Mouse (Mus musculus) heart, postnatal 0 days (tissue): Measurements from ENCODE around the gene Gnat3. TPM values are rescaled to one million over a fixed set of nuclear protein-coding genes. Genes with fewer than 3 reads are reported as not detected.

Source experiments
- ATAC-seq: fragments of 200-750 bp; cut with Nextera tagmentation; 2 replicates; pipeline ENCODE4 v1.8.0; 2017; ENCODE audit warnings: low read depth, moderate number of reproducible peaks, moderate library complexity; ENCODE audit not compliant: insufficient read depth
- DNase-seq: peaks from one replicate; pipeline ENCODE4 v3.0.0-alpha.2; 2016; ENCODE audit warnings: low spot score
- H3K27ac ChIP-seq: fragments of 300-500 bp; sonication (generic); 2 replicates; pipeline ENCODE4 v1.5.1; 2014; ENCODE audit warnings: low read depth, mild to moderate bottlenecking
- H3K27me3 ChIP-seq: fragments of 300-500 bp; sonication (generic); 2 replicates; pipeline ENCODE4 v1.6.1; 2014; ENCODE audit warnings: low read length, mixed read lengths; ENCODE audit not compliant: control insufficient read depth, insufficient read depth
- H3K36me3 ChIP-seq: fragments of 300-500 bp; sonication (generic); replicated peaks from 2 replicates; pipeline ENCODE4 v1.6.1; 2014; ENCODE audit warnings: low read length, mixed read lengths; ENCODE audit not compliant: control insufficient read depth, insufficient read depth
- H3K4me1 ChIP-seq: fragments of 300-500 bp; sonication (generic); 2 replicates; pipeline ENCODE4 v1.6.1; 2014; ENCODE audit warnings: antibody characterized with exemption; ENCODE audit not compliant: control insufficient read depth, insufficient read depth
- H3K4me2 ChIP-seq: fragments of 300-500 bp; sonication (generic); 2 replicates; pipeline ENCODE4 v1.6.1; 2014; ENCODE audit warnings: low read depth, mild to moderate bottlenecking, low read length, moderate library complexity
- H3K4me3 ChIP-seq: fragments of 300-500 bp; sonication (generic); 2 replicates; pipeline ENCODE4 v1.5.1; 2014; ENCODE audit warnings: low read depth, low read length
- H3K9ac ChIP-seq: fragments of 300-500 bp; sonication (generic); replicated peaks from 2 replicates; pipeline ENCODE4 v1.6.1; 2014; ENCODE audit warnings: low read depth, low read length, mixed read lengths
- H3K9me3 ChIP-seq: fragments of 300-500 bp; sonication (generic); replicated peaks from 2 replicates; pipeline ENCODE4 v1.6.1; 2016; ENCODE audit warnings: low read length; ENCODE audit not compliant: control insufficient read depth
- CTCF ChIP-seq: IDR thresholded peaks from 2 replicates; pipeline ENCODE4 v1.5.1; 2016; ENCODE audit warnings: antibody characterized with exemption, control low read depth, low read depth
- EP300 ChIP-seq: IDR thresholded peaks from 2 replicates; pipeline ENCODE4 v1.6.1; 2016; ENCODE audit warnings: antibody characterized with exemption, low read depth
- WGBS: fragments of 180-500 bp; shearing (Covaris S2); extraction: QIAGEN DNeasy Blood & Tissue Kit; methylation state at CpG from one replicate; pipeline ENCODE4 v1.1.7; 2014; 5-methylcytosine and 5-hydroxymethylcytosine counted together
- polyA plus RNA-seq: library from polyadenylated mRNA; unstranded; fragments of >200 nt; fragmentation: Nextera tagmentation; extraction: Ambion mirVana; gene quantifications from 2 replicates; pipeline ENCODE4 v1.2.1, GENCODE M21; 2015
- total RNA-seq: library from RNA; depleted of rRNA; stranded (reverse); fragments of >200 nt; gene quantifications from 2 replicates; pipeline ENCODE4 v1.2.3, GENCODE M21; 2014; ENCODE audit warnings: low replicate concordance

Gene Gnat3
- total and polyA plus RNA-seq, 2 experiments from 2014 or later, result 0.11 TPM; not detected in 1

- 74% methylated on average over 6 of the region's 6 CpGs for WGBS
- ATAC-seq (no peak), DNase-seq (no peak)
- Histone ChIP-seq H3K4me3 (no peak overlapping the region), H3K4me2 (no peak overlapping the region), H3K27ac (no peak overlapping the region), H3K4me1 (no peaks in the 10 kb centered on the region), H3K36me3 (no peaks in the 10 kb centered on the region), H3K9me3 (no peaks in the 10 kb centered on the region), H3K27me3 (no peaks in the 10 kb centered on the region), H3K9ac (no peak overlapping the region)
- TF ChIP-seq EP300, result no peak
- no peak for TF ChIP-seq CTCF
Observed at GRCm38 (mm10) chr5:18000185-18000584, 37.8 kb downstream of the Gnat3 start.

- Histone ChIP-seq H3K4me3 (no peak overlapping the region), H3K4me2 (no peak overlapping the region), H3K36me3 (no peaks in the 10 kb centered on the region), H3K27ac (no peak overlapping the region), H3K4me1 (peaks cover 7% of the 10 kb centered on the region), H3K27me3 (no peaks in the 10 kb centered on the region), H3K9me3 (no peaks in the 10 kb centered on the region), H3K9ac (no peak overlapping the region)
- ATAC-seq, result no peak
- TF ChIP-seq EP300 (no peak), CTCF (peak; percentile 52)
- peak; percentile 46 for DNase-seq
- 27% methylated on average over 4 of the region's 4 CpGs for WGBS
Observed at GRCm38 (mm10) chr5:18001646-18002045, 39.3 kb downstream of the Gnat3 start.

GRCm38 (mm10) chr5:18003675-18004074, 41.3 kb downstream of the Gnat3 start:
- peaks cover 7% of the 10 kb centered on the region for H3K4me1 ChIP-seq
- no peak overlapping the region for H3K4me2 ChIP-seq
- no peak overlapping the region for H3K27ac ChIP-seq
- ATAC-seq, result no peak
- TF ChIP-seq CTCF, result no peak
- no peak for TF ChIP-seq EP300
- no peak overlapping the region for H3K4me3 ChIP-seq
- H3K9me3 ChIP-seq, result no peaks in the 10 kb centered on the region
- H3K36me3 ChIP-seq, result no peaks in the 10 kb centered on the region
- DNase-seq, result no peak
- WGBS, result 72% methylated on average over 6 of the region's 6 CpGs
- no peaks in the 10 kb centered on the region for H3K27me3 ChIP-seq
- no peak overlapping the region for H3K9ac ChIP-seq

GRCm38 (mm10) chr5:18004824-18005611, 42.7 kb downstream of the Gnat3 start:
- Histone ChIP-seq H3K9me3 (no peaks in the 10 kb centered on the region), H3K4me1 (peaks cover 7% of the 10 kb centered on the region), H3K4me3 (no peak overlapping the region), H3K4me2 (no peak overlapping the region), H3K27ac (no peak overlapping the region), H3K36me3 (no peaks in the 10 kb centered on the region), H3K9ac (no peak overlapping the region), H3K27me3 (no peaks in the 10 kb centered on the region)
- 82% methylated on average over 3 of the region's 3 CpGs for WGBS
- ATAC-seq (no peak), DNase-seq (no peak)
- TF ChIP-seq EP300, result no peak
- TF ChIP-seq CTCF, result no peak

GRCm38 (mm10) chr5:18006157-18006556, 43.8 kb downstream of the Gnat3 start:
- Histone ChIP-seq H3K4me1 (peaks cover 7% of the 10 kb centered on the region), H3K9me3 (no peaks in the 10 kb centered on the region), H3K27ac (no peak overlapping the region), H3K9ac (no peak overlapping the region), H3K4me3 (no peak overlapping the region), H3K27me3 (no peaks in the 10 kb centered on the region), H3K4me2 (no peak overlapping the region), H3K36me3 (no peaks in the 10 kb centered on the region)
- no peak for TF ChIP-seq CTCF
- TF ChIP-seq EP300, result no peak
- WGBS, result 87% methylated on average over 2 of the region's 2 CpGs
- DNase-seq (no peak), ATAC-seq (no peak)

DNA sequence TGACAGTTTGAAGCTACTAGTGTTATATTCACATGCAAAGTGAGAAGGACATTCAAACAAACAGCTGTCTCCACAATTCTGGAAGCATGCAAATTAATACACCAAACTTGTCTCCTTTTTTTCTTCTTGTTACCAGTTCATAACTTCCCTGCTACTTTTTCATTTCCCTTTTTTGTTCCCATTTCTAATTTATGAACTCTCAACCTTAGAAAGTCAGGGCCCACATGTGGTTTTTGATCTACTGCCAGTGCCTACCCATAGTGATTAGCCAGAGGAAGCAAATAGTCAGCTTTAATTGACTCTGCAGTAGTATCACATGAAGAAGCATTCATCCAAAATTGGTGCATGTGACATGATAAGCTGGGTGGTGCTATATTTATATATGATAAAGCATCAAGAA, 44.7 kb downstream of the Gnat3 start:
- no peak for ATAC-seq
- no peak overlapping the region for H3K9ac ChIP-seq
- no peak overlapping the region for H3K27ac ChIP-seq
- H3K4me2 ChIP-seq, result no peak overlapping the region
- H3K4me3 ChIP-seq, result no peak overlapping the region
- H3K4me1 ChIP-seq, result peaks cover 7% of the 10 kb centered on the region
- no peaks in the 10 kb centered on the region for H3K9me3 ChIP-seq
- no peak for TF ChIP-seq EP300
- TF ChIP-seq CTCF, result no peak
- H3K27me3 ChIP-seq, result no peaks in the 10 kb centered on the region
- DNase-seq, result no peak
- no peaks in the 10 kb centered on the region for H3K36me3 ChIP-seq
